Mouse (Mus musculus) adrenal gland, adult 2 months (tissue): ENCODE measurements around the gene Cyp2d12. TPM values are rescaled to one million over a fixed set of nuclear protein-coding genes. Genes with fewer than 3 reads are reported as not detected.
"Not testable (repeated sequence)": the region's sequence is repeated elsewhere in the genome, so short reads cannot be mapped to it uniquely, and the experiment has no call there.

Source experiments
- DNase-seq: peaks from one replicate; pipeline ENCODE4 v3.0.0; 2021
- long read RNA-seq: library from polyadenylated mRNA; stranded (forward); transcript quantifications from one replicate; pipeline ENCODE4 v2.0.0, GENCODE M21; 2021
- microRNA-seq, 2 experiments: library from miRNA; unstranded; fragments of <30 nt; microRNA quantifications; one replicate each; pipeline ENCODE4 v1.2.0; 2021
- polyA plus RNA-seq: library from polyadenylated mRNA; depleted of rRNA; stranded (reverse); fragments of >200 nt; gene quantifications from 2 replicates; pipeline ENCODE4 v1.2.3, GENCODE M21; 2012; rRNA removed
- total RNA-seq, 2 experiments: library from RNA; stranded (reverse); gene quantifications; 2 replicates each; pipeline ENCODE4 v1.2.3; 2021

The Cyp2d12 gene
- not detected for total RNA-seq
- not detected in 2 replicates for polyA plus RNA-seq
- long read RNA-seq: 0 reads

DNA sequence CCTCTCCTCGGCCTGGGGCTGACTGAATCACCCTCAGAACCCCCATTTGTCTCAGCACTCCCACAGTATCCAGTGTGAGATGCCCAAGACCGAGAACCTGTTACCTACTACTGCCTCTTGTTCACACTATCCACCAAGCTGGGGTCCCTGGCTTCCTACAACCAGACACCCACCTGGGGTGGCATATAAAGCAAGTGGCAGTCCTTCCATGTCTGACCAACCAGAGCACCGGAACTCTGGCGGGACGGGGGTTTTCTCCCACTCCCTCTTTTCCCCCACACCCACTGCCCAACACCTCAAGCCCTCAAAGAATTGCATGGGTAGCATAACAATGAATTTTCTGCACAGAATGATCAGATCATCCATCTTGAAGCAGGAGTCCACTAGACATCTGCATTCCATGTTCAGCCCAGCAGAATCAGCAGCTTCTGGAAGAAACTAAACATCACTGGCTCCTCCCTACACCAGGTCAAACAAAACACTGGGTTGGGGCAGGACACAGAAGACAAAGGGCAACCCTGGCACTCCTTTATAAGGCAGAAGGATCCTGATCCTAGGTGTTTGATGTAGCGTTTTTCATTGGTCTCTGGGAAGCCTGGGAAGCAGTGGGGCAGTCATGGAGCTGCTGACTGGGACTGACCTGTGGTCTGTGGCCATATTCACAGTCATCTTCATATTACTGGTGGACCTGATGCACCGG, at the start of gene Cyp2d12:
Cyp2d12 (plus strand) TSS at position 542 of the 700 bp plus-strand sequence.
- DNase-seq: no peak

DNA sequence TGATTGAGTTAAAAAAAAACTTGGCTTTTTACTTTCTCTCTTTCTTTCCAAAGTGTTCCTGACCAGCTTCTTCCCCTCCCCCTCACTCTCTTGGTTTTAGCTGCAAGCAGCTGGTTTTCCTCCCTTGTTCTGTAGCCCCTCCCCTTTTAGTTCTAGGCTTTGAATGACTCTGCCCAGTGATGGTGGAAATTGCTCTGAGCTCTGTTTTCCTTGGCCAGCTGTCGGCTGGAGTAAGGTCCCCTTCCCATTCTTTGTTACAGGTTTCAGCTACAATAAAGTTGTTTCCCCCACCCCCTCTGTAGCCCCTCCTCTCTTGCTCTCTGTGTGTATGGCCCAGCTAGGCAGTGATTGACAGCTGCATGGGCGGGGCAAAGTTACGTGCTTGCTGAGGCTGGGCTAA, 47.9 kb upstream of the Cyp2d12 start:
- no peak for DNase-seq

DNA sequence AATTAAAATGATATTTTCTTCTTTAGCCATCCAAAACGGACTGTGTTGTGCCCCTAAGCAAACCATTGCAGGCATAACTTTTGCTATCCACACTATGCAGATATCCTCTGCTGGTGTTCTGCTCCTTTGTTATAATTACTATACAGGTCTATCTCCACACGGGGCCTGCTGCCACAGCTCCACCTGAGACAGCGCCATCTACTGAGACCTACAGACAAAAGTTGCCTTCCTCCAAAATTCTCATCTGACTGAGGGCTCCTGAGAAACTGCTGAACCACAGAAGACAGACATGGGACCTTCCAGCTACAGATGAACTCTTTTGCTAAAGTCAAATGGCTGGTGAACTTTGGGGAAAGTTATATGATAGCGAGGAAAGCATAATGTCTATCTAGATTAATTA, 47.1 kb upstream of the Cyp2d12 start:
- not testable (repeated sequence) for DNase-seq

DNA sequence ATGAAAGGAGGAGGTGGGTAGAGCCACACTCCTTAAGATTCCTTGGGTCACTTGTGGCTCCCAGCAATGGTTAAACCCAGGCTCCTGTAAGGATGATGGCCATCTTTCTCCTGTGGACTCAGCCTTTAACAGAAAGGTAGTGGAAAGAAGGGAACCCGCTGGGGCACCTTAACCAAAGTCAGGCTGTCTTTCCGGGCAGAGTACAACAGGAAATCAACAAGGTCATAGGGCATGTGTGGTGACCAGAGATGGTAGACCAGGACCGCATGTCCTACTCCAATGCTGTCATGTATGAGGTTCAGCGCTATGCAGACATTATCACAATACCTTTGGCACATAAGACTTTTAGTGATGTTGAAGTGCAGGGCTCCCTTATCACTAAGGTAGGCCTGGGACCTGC, 45.4 kb upstream of the Cyp2d12 start:
- DNase-seq: not testable (repeated sequence)

GRCm38 (mm10) chr15:82510500-82510899, 44.4 kb upstream of the Cyp2d12 start:
- DNase-seq: not testable (repeated sequence)

DNA sequence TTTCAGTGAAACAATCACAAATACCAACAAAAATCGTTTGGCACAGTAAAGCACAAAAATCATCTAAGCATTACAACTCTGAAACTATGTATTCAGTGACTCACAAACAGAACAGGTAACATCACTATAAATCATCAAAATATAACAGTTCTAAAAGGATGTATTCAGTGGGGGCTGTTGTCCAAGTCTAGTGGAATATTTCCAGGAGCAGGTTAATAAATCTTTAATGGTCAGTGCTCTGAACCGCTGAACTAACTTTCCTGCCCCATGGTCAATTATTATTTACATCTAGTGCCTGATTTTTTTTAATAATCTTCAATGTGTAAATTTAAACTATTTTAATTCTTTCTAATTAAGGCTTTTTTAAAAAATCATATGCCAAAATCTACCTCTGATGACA, 42.8 kb upstream of the Cyp2d12 start:
- not testable (repeated sequence) for DNase-seq

- not testable (repeated sequence) for DNase-seq
Observed at GRCm38 (mm10) chr15:82516174-82516573, 38.7 kb upstream of the Cyp2d12 start.

- not testable (repeated sequence) for DNase-seq
Observed at GRCm38 (mm10) chr15:82527371-82527770, 27.5 kb upstream of the Cyp2d12 start.

- not testable (repeated sequence) for DNase-seq
Observed at GRCm38 (mm10) chr15:82532721-82533120, 22.2 kb upstream of the Cyp2d12 start.

- not testable (repeated sequence) for DNase-seq
Observed at GRCm38 (mm10) chr15:82542976-82543375, 11.9 kb upstream of the Cyp2d12 start.

- DNase-seq: not testable (repeated sequence)
Observed at GRCm38 (mm10) chr15:82544561-82544960, 10.3 kb upstream of the Cyp2d12 start.

GRCm38 (mm10) chr15:82547753-82548152, 7.1 kb upstream of the Cyp2d12 start:
- DNase-seq: not testable (repeated sequence)

GRCm38 (mm10) chr15:82553211-82553610, 1.7 kb upstream of the Cyp2d12 start:
- DNase-seq: not testable (repeated sequence)

- no peak for DNase-seq
Observed at GRCm38 (mm10) chr15:82572856-82573255, 18.0 kb downstream of the Cyp2d12 start.

DNA sequence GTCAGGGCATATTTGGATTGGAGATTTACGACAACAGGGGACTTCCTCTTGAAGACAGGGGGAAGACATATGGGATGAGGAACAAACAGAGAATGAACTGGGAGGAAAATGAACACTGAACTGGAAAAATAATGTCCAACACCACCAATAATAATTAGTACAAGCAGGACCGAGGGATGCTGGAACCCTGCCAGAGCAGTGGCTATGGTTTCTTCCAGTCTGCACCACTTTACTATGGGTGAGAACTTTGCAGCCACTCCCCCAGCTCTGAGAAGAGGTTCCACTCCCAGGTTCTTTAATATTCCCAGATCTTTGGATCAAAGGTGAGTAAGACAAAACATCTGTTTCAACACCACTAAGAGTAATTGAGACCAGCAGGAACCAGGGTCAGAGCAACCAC, 24.2 kb downstream of the Cyp2d12 start:
- DNase-seq: no peak

DNA sequence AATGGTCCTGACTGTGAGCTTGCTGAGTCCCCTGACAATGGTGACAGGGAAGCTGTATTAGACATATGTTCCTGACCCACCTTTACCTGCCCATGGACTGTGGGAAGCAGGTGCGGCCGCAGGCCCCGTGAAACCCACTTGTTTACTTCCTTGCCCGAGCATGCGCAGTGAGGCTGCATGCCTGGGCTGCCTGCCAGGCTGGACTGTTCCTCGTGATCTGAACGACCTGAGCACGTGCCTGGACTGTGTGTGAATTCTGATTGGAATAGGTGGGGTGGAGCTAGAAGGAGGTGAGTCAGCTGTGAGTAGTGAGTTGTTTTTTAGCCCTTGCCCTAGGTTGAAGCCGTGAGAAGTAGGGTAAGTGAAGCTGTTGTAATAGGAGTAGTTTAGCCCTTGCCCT, 27.7 kb downstream of the Cyp2d12 start:
- no peak for DNase-seq

Small RNA genes lying within 50 kb of the gene (microRNA-seq; reads per million reads assigned to microRNA genes)
- gene Gm27924 (0 reads per million in 2 experiments), gene Gm28023 (0 reads per million in 2 experiments)

Other genes with a start within 250 kb of the Cyp2d12 start
- 10 to 100 TPM; 62.8 to 64.0 TPM for gene Naga, start 216.1 kb upstream of the Cyp2d12 start, total RNA-seq
- 136 and 165 TPM in 2 replicates for gene Naga, start 216.1 kb upstream of the Cyp2d12 start, polyA plus RNA-seq
- 1 to 10 TPM in 1 of 2 experiments, under 1 TPM in 1; 0.40 to 1.1 TPM for gene Pheta2, start 216.1 kb upstream of the Cyp2d12 start, total RNA-seq
- gene Pheta2, start 216.1 kb upstream of the Cyp2d12 start, polyA plus RNA-seq: 0.44 and 0.55 TPM in 2 replicates
- gene Smdt1, start 216.1 kb upstream of the Cyp2d12 start, total RNA-seq: 100 to 1,000 TPM; 187 to 197 TPM
- gene Smdt1, start 216.1 kb upstream of the Cyp2d12 start, polyA plus RNA-seq: 190 and 213 TPM in 2 replicates
- 100 to 1,000 TPM; 454 to 511 TPM for gene Ndufa6, start 200.8 kb upstream of the Cyp2d12 start, total RNA-seq
- gene Ndufa6, start 200.8 kb upstream of the Cyp2d12 start, polyA plus RNA-seq: 169 and 274 TPM in 2 replicates
- gene Cyp2d22, start 174.8 kb upstream of the Cyp2d12 start, total RNA-seq: 10 to 100 TPM; 37.9 to 39.6 TPM
- gene Cyp2d22, start 174.8 kb upstream of the Cyp2d12 start, polyA plus RNA-seq: 51.0 and 66.2 TPM in 2 replicates
- under 1 TPM in 1 of 2 experiments, not detected in 1; 0.21 TPM for gene Cyp2d11, start 161.1 kb upstream of the Cyp2d12 start, total RNA-seq
- not detected in 2 replicates for gene Cyp2d11, start 161.1 kb upstream of the Cyp2d12 start, polyA plus RNA-seq
- gene Cyp2d10, start 147.9 kb upstream of the Cyp2d12 start, total RNA-seq: 1 to 10 TPM in 1 of 2 experiments, not detected in 1; 1.5 TPM
- gene Cyp2d10, start 147.9 kb upstream of the Cyp2d12 start, polyA plus RNA-seq: 0.73 TPM in 1 of 2 replicates, not detected in the other
- under 1 TPM; 0.69 to 0.78 TPM for gene Cyp2d9, start 121.6 kb upstream of the Cyp2d12 start, total RNA-seq
- not detected in 2 replicates for gene Cyp2d9, start 121.6 kb upstream of the Cyp2d12 start, polyA plus RNA-seq
- gene Cyp2d34, start 65.9 kb downstream of the Cyp2d12 start, total RNA-seq: not detected
- gene Cyp2d34, start 65.9 kb downstream of the Cyp2d12 start, polyA plus RNA-seq: not detected in 2 replicates
- gene Cyp2d40, start 209.1 kb downstream of the Cyp2d12 start, total RNA-seq: under 1 TPM in 1 of 2 experiments, not detected in 1; 0.58 TPM
- 0.22 TPM in 1 of 2 replicates, not detected in the other for gene Cyp2d40, start 209.1 kb downstream of the Cyp2d12 start, polyA plus RNA-seq
- gene Cyp2d26, start 239.2 kb downstream of the Cyp2d12 start, total RNA-seq: 1 to 10 TPM in 1 of 2 experiments, not detected in 1; 2.6 TPM
- 0.13 and 1.1 TPM in 2 replicates for gene Cyp2d26, start 239.2 kb downstream of the Cyp2d12 start, polyA plus RNA-seq